Mouse (Mus musculus) brown adipose tissue, adult 24 weeks (tissue): ENCODE results near the gene Ankrd6. TPM values are rescaled to one million over a fixed set of nuclear protein-coding genes. Genes with fewer than 3 reads are reported as not detected.

Experiments
- H3K27ac ChIP-seq: fragments of 200-500 bp; replicated peaks from 2 replicates; pipeline ENCODE4 v1.5.1; 2012; ENCODE audit warnings: low read depth, mild to moderate bottlenecking, low read length
- H3K4me1 ChIP-seq: fragments of 200-500 bp; 2 replicates; pipeline ENCODE4 v1.6.1; 2012; ENCODE audit warnings: low read length, mixed read lengths; ENCODE audit not compliant: control insufficient read depth, insufficient read depth, insufficient read length
- H3K4me3 ChIP-seq: fragments of 200-500 bp; 2 replicates; pipeline ENCODE4 v1.5.1; 2012; ENCODE audit warnings: low read depth, mild to moderate bottlenecking, low read length, moderate library complexity; ENCODE audit not compliant: insufficient read depth
- polyA plus RNA-seq: library from polyadenylated mRNA; stranded (reverse); fragments of >200 nt; gene quantifications from 2 replicates; pipeline ENCODE4 v1.2.4, GENCODE M21; 2012; ENCODE audit not compliant: missing spikeins, insufficient read depth, insufficient read length

The Ankrd6 gene
- polyA plus RNA-seq, 1 experiment = 0.59 TPM

DNA sequence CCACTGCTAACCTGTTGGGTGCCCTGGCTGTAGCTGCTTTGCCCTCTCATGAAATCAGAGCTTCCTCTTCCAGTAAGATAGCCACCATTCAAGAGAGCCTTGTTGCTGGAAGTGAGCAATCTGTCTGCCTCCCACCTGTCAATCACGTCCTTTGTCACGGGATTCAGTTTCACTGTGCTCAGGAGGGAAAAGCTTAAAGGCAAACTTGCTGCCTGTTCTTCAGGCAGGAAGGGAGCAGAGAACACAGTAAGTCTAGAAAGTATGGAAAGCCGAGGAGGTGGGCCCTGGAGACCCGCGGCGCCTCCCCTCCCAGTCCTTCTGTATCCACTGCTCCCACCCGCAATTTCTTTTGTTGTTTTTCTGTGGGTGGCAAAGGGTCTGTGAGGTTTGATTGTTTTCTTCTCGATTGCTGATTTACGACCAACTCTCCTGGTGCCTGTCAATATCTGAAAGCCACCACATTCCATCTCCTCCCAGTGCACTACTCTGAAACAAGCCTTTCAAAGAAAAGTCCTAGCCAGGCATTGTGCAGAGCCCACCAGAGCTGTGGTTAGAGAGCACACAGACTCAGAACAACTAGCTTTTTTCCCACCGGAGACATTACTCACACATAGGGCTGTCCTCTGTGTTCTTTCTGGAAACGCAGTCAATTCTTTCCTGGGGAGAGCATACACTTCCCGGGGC lies 87.1 kb downstream of the Ankrd6 start:
- no peak overlapping the region for H3K27ac ChIP-seq

DNA sequence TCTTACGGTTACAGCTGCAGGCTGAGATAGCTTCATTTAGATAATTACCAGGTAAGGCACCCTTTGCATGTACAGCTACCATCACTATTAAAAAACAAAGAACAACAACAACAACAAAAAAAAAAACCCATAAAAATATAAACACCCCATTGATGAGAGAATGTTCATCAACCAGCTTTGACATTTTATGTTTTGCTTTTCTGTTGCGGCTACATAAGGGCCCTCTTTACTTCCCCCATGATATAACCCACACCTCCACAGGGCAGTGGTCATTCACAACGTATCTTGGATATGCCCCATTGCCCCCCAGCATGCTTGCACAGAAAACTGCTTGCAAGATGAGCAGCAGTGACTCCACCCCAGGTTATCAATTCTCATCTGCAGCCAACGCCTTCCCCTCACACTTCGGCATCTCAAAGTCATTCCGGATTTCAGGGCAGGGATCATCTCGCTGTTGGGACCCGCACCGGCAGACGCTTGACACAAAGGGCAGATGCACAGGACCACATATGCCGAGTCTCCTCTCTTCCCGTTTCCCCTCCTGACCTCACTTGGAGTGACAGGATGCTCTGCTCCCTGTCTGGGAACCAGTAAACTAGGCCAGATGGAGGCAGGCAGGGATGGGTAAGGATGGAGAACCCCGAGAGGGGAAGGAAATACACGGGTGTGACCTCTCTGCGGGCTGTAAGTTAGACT lies 87.7 kb downstream of the Ankrd6 start:
- Histone ChIP-seq H3K4me3 (no peak overlapping the region), H3K27ac (no peak overlapping the region), H3K4me1 (no peaks in the 10 kb centered on the region)

More for the DNA sequence above, 87.1 kb downstream of the Ankrd6 start:
- Histone ChIP-seq H3K4me1 (no peaks in the 10 kb centered on the region), H3K4me3 (no peak overlapping the region)

DNA sequence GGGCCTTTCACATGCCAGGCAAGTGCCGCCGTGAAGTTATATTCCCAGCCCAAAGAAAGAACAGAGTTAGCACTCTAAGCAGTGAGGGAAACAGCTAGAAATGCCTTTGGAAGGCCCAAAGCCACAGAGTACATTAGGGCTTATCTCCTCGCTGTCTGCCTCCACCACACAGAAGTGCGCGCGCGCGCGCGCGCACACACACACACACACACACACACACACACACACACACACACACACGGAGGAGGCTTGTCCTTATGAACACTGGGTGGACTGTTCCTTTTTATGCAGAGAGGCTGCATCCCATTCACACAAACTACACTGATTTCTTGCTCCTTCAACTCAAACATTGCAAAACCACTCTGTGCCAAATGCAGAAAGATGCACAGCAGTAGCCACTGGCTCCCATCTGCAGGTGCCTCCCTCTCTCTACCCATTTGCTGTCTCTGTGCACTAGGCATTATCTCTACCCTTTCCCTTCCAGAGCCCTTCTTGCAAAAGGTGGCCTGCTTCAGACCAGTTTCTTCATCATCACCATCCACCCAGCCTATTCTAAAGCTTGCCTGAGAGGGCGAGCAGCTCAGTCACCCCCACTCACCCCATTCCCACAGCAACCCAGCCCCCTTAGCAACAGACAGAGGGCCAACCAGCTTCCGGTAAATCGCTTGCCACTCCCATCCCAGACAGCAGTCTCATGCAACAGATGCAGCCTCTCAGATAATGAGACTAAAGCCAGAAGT lies 88.5 kb downstream of the Ankrd6 start:
- H3K4me3 ChIP-seq = no peak overlapping the region
- no peak overlapping the region for H3K27ac ChIP-seq
- H3K4me1 ChIP-seq = no peaks in the 10 kb centered on the region

DNA sequence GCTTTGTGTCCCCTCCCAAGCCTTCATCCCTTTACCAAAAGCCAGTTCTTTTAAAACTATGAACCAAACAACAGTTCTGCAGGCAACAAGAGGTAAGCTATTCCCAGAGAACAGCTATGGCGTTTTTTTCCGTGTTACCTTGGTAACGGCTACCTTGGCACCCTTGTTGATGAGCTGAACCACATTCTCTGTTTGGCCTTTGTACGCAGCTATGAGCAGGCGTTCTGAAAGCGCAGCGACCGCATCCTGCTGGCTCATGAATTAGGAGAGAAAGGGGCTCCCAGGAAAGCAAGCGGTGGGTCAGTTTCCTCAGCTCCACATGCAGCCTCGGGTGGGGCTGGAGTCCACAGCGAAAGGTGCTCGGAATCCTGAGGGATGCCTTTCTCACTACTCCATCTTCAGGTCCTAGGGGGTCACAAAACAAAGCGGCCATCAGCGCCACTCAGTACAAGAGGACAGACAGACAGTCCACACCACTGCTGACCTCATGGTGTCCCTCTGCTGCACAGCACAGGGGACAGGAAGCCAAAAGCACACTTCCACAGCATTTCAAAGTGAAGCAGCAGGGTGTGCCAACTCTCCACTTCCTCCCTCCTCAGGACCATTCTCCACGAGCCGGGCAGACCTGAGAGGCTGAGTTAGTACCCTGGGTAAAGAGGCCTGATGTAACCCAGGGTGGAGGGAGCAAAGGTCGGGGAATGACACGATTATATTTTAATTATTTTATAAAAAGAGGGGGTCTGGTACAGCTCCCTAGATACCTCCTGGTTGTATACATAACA lies 90.3 kb downstream of the Ankrd6 start:
- Histone ChIP-seq H3K4me1 (no peaks in the 10 kb centered on the region), H3K27ac (no peak overlapping the region), H3K4me3 (no peak overlapping the region)

DNA sequence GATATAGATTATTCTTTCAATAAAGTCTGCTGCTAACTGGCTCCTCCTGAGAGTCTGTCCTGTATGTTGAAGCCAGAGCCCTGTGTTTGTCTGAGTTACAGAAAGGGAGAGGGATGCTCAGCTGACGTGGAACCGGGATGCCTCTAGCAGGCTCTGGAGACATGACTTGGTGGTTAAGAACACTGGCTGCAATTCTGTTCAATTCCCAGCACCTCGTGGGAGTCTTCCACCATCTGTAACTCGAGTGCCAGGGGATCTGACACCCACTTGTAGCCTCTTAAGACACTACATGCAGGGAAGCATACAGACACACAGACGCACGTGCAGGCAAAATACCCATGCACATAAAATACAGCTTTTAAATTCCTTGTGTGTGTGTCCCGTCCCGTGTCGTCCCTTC lies 95.1 kb downstream of the Ankrd6 start:
- Histone ChIP-seq H3K4me1 (no peaks in the 10 kb centered on the region), H3K4me3 (no peak overlapping the region), H3K27ac (no peak overlapping the region)

DNA sequence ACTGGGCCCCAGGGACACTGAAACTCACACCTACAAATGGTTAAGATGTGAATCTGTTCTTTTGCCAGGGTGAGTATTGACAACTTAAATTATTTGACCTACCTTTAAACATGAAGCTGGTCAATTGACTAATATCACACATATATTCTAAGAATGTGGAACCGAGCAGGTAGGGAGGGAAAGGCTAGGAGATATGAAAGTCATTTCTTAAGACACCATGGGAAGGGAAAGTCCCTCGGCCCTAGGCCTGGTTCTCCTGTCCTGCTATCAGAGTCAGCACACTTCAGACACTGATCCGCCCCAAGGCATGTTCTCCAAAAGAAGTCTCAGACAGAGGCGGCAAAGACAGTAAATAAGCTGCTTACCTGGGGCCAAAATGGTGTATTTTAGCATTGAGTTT lies 95.7 kb downstream of the Ankrd6 start:
- no peaks in the 10 kb centered on the region for H3K4me1 ChIP-seq
- no peak overlapping the region for H3K27ac ChIP-seq

DNA sequence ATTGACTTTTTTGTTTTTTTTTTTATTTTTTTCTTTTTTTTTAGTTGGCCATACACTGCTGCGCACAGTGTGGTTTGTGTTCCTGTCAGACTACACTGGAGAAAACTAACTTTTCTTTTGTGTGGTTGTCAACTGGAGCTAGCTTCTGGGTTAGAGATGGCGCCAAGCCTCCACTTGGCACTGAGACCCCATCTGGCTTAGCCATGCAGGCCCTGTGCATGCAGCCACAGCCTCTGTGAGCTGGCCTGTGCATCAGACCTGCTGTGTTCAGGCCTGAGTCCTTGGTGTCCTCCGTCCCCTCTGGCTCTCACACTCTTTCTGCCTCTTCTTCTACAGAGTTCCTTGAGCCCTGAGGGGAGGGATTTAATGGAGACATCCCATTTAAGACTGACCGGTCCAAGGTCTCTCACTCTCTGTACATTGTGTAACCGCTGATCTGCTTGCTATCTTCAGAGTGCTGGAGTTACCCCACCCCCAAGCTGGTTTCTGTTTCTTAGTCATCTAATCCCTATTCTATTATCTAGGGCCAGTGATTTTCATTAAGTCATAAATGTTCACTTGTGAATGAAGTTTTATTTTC lies 96.9 kb downstream of the Ankrd6 start:
- H3K4me3 ChIP-seq = no peak overlapping the region
- H3K27ac ChIP-seq = no peak overlapping the region
- no peaks in the 10 kb centered on the region for H3K4me1 ChIP-seq

More for the DNA sequence above, 95.7 kb downstream of the Ankrd6 start:
- no peak overlapping the region for H3K4me3 ChIP-seq

DNA sequence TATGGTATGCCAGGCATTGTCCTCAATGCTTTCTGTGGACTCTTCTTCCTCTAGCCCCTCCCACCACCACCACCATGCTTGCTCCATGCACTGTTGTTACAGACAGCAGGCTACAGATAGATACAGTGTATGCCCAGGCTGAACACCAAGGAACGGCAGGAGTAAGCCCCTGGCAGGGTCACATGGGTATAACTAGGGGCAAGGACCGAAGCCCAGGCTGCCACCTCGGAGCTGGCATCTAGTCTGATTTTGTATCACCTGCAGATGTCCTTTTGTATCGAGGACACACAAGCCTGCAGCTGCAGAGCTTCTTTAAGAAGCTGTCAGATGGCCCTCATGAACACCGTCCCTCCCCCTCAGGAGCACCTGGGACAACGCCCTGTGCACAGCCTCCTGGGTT lies 97.8 kb downstream of the Ankrd6 start:
- Histone ChIP-seq H3K27ac (no peak overlapping the region), H3K4me3 (no peak overlapping the region), H3K4me1 (no peaks in the 10 kb centered on the region)

DNA sequence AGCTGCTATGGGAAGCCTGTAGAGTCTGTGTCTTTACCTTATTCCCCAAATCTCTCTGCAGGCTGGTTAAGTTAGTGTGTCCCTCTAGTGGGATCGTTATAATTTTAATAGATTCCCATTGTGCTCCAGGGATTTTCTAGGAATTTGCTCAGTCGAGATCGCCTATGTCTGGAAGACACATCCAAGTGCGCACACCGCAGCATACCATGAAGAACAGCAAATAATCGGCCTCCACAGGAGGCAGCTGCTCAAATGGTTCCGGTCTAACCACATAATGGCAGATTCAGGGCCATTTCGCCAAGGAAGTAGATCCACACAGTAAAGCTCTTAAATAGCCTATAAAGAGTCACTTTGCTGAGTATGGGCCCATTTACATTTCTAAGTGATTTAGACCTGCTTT lies 98.3 kb downstream of the Ankrd6 start:
- no peak overlapping the region for H3K27ac ChIP-seq
- H3K4me3 ChIP-seq = no peak overlapping the region
- H3K4me1 ChIP-seq = no peaks in the 10 kb centered on the region

DNA sequence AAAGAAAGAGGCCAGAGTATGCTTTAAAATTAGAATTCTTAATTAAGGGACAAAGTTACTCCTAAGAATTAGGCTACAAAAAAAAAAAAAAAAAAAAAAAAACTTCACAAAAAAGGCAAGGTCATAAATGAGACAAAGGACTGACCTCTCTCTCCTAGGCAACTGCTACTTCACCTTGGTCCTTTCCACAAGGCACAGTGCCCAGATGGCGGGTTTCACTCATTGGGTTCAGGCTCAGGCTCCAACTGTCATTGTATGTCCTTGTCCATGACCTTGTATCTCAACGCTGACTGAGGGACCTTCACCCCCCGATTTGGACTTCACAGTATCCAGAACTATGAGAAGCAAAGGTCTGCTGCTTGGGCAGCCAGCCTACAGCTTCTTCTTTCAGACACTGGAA lies 112.2 kb downstream of the Ankrd6 start:
- Histone ChIP-seq H3K27ac (no peak overlapping the region), H3K4me3 (no peak overlapping the region), H3K4me1 (no peaks in the 10 kb centered on the region)

DNA sequence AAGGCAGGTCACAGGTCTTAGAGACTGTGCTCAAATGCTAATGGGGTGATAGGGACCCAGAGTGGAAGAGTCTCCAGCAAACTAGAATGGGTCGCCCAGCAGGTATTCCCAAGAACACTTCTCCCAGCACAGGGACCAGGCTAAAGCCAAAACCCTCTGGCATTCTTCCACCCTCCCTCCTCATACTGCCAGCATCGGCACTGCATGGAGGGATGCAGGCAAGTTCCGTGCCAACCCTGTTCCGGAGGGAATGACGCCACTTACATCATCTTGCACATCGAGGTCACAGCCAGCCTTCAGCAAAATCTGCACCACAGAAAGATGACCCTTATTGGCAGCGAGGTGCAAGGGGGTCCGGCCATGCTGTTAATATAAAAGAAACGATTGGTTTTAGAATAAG lies 114.6 kb downstream of the Ankrd6 start:
- Histone ChIP-seq H3K4me1 (no peaks in the 10 kb centered on the region), H3K4me3 (no peak overlapping the region), H3K27ac (no peak overlapping the region)

DNA sequence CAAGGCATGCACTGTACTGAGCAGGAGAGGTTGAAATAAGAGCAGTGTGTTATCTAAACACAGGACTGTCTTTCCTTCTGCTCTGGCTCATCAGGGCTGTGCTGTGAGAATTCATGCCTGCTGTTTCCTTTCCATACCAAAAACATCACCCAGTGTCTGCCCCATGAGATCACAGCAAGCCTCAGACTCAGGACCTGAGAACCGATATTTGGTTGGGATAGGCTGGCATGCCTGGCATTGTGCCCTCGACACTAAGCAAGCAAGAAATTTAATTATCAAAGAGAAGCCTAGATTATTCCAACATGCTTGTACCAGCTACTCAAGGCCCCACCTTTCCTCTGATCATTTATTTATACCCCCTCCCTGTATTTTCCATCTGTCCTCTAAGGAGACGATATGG lies 116.1 kb downstream of the Ankrd6 start:
- Histone ChIP-seq H3K4me1 (no peaks in the 10 kb centered on the region), H3K27ac (no peak overlapping the region), H3K4me3 (no peak overlapping the region)

DNA sequence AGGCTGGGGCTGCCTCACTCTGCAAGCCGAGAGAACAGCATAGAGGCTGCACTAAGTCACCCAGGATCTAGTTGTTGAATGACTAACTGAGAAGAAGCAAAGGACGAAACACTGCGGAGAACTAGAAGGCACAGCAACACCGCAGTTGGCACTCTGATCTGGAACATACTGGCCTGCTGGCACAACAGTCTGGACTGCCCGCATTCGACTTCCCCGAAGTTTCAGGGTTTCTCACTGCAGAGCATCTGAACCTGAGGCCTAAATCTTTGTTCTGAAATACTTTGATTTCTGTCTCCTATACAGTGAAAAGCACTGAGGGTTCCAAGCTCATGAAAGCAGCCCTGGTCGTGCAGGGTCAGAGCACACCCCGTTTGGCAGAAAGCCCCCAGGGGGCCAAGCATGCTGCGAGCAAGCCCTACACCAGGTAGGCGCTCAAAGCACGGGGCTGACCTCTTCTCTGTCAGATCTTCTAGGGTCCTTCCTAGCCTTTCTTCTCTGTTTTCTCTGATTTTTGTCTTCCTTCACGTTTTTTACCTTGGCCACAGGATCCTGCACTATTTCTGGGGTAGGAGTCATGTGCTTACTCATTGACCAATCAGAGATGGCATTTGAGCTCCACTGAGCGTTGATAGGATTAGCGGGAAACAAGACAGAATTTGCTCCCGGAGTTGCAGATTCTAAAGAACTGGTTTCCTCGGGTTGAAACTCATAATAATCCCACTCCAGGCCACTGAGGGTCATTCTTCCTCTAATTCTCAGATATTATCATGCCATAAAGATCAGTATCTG lies 117.0 kb downstream of the Ankrd6 start:
- H3K4me1 ChIP-seq = no peaks in the 10 kb centered on the region
- H3K4me3 ChIP-seq = peak overlapping the region; percentile 30
- no peak overlapping the region for H3K27ac ChIP-seq

DNA sequence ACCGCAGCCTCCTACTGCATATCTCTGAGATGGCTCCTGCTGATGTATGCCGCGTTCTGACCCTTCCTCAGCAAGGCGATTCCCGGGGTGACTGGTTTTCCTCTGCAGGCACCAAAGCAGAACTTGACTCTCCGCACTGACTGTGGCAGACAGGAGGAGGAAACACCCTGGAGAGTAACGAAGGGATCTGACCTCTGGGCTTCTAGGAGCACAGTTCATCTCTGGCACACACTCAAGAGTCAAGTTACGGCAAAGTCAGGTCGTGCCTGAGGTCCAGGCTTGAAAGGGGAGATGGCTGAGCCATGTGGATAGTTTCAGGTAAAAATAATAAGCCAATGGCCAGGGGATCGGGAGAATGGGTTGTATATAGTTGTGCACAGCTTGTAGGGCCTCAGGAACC lies 121.3 kb downstream of the Ankrd6 start:
- Histone ChIP-seq H3K27ac (no peak overlapping the region), H3K4me1 (no peaks in the 10 kb centered on the region), H3K4me3 (no peak overlapping the region)
